Mouse (Mus musculus): ENCODE measurements around the gene Aftph. TPM values are rescaled to one million over a fixed set of nuclear protein-coding genes. Genes with fewer than 3 reads are reported as not detected.
"Not testable (repeated sequence)": the region's sequence is repeated elsewhere in the genome, so short reads cannot be mapped to it uniquely, and the experiment has no call there.

Aftph gene
- polyA plus RNA-seq, 1 experiment from 2014 or later = 21.1 TPM

DNA sequence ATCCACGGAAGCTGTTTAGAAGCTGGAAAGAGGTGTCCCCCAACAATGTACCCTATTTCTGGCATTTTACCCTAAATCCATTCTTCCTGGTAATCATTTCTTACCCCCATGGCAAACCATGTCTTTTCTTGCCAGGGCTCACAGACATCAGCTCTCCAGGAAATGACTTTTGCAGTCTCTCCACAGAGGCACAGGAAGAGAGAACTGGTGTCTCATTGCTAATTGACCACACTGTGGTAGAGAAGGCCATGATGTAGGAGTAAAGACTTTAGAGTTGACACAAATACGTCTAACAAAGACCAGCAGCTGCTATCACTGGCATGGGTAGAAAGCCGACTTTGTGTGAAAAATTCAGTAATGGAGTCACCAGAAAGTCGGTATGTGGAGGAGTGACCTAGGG, 38.9 kb upstream of the Aftph start:
- ATAC-seq (replicated peaks; ENCODE audit: low FRiP score, low TSS enrichment, low read depth) = no peak
- no peak overlapping the region for H3K9ac ChIP-seq (ENCODE audit: low read length)
- H3K4me2 ChIP-seq (ENCODE audit: low read length) = no peak overlapping the region
- no peak for DNase-seq (ENCODE audit: low spot score)
- no peaks in the 10 kb centered on the region for H3K36me3 ChIP-seq (ENCODE audit: control insufficient read depth, insufficient read depth, low read length)
- no peaks in the 10 kb centered on the region for H3K27me3 ChIP-seq (replicated peaks; ENCODE audit: control insufficient read depth, insufficient read depth, low read length)
- no peak overlapping the region for H3K4me3 ChIP-seq (ENCODE audit: low read depth, low read length)
- H3K27ac ChIP-seq (ENCODE audit: low read depth) = no peak overlapping the region
- no peaks in the 10 kb centered on the region for H3K4me1 ChIP-seq (replicated peaks; ENCODE audit: control insufficient read depth, insufficient read depth, low read length)
- WGBS = 81% methylated on average over 4 of the region's 4 CpGs
- H3K9me3 ChIP-seq (ENCODE audit: control insufficient read depth, low read length) = peaks cover 9% of the 10 kb centered on the region; the same call in 1 of the 2 replicates

DNA sequence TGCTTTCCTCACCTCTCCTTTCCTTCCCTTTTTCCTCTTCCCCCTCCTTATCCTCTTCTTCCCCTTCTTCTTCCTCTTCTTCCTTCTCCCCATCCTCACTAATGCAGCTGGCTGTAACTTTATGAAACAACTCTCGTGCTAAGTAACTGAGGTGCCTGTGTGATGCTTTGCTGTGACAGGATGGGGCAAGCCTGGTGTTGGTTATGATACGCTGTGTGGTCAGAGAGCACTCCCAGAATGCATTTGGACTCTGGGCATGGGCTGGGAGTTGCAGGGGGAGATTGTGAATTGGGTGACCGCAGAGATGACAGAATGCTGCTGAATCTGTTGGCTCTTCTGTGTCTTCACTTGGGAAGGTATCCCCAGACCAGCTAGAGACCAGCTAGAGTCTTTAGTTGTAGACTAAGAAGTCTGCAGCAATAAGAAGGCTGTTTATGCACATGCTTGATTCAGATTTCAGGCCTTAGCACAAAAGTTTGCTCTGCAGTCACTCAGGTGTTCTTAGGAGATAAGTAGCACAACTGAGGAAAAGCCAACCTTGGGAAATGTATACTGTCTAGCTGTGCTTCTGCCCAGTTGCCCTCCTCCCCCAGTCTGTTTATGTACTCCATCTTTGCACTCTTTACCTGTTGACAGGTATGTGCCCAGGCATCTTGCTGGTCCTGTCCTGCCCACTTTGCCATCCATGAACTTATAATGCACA, 37.6 kb upstream of the Aftph start:
- H3K27ac ChIP-seq (ENCODE audit: low read depth) = no peak overlapping the region
- no peak for ATAC-seq (replicated peaks; ENCODE audit: low FRiP score, low TSS enrichment, low read depth)
- no peaks in the 10 kb centered on the region for H3K27me3 ChIP-seq (replicated peaks; ENCODE audit: control insufficient read depth, insufficient read depth, low read length)
- no peaks in the 10 kb centered on the region for H3K9me3 ChIP-seq (ENCODE audit: control insufficient read depth, low read length)
- H3K9ac ChIP-seq (ENCODE audit: low read length) = no peak overlapping the region
- WGBS = 86% methylated on average over 3 of the region's 3 CpGs
- H3K4me2 ChIP-seq (ENCODE audit: low read length) = no peak overlapping the region
- no peaks in the 10 kb centered on the region for H3K4me1 ChIP-seq (replicated peaks; ENCODE audit: control insufficient read depth, insufficient read depth, low read length)
- no peak overlapping the region for H3K4me3 ChIP-seq (ENCODE audit: low read depth, low read length)
- DNase-seq (ENCODE audit: low spot score) = no peak
- no peaks in the 10 kb centered on the region for H3K36me3 ChIP-seq (ENCODE audit: control insufficient read depth, insufficient read depth, low read length)

DNA sequence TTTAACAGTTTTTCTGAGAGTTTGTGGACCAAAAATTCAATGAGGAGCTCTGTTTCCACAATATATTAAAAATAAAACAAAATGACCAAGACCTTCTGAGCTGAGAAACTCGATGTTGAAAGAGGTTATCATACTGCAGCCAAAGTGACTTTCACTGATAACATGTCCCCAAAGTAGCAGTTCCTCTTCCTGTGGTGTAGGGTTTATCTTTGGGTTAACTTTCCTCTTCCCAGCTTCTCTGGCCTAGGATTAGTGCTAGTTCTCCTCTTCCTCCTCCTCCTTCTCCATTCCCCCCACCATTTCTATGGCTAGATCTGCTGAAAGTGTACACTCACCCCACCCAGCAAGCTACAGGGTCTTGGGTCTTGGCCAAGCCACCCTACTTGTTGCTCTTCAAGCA, 36.9 kb upstream of the Aftph start:
- no peaks in the 10 kb centered on the region for H3K36me3 ChIP-seq (ENCODE audit: control insufficient read depth, insufficient read depth, low read length)
- WGBS = 68% methylated on average over 1 of the region's 1 CpGs
- H3K4me2 ChIP-seq (ENCODE audit: low read length) = no peak overlapping the region
- no peaks in the 10 kb centered on the region for H3K9me3 ChIP-seq (ENCODE audit: control insufficient read depth, low read length)
- no peak overlapping the region for H3K4me3 ChIP-seq (ENCODE audit: low read depth, low read length)
- ATAC-seq (replicated peaks; ENCODE audit: low FRiP score, low TSS enrichment, low read depth) (no peak), DNase-seq (ENCODE audit: low spot score) (no peak)
- H3K4me1 ChIP-seq (replicated peaks; ENCODE audit: control insufficient read depth, insufficient read depth, low read length) = no peaks in the 10 kb centered on the region
- no peak overlapping the region for H3K27ac ChIP-seq (ENCODE audit: low read depth)
- H3K9ac ChIP-seq (ENCODE audit: low read length) = no peak overlapping the region
- H3K27me3 ChIP-seq (replicated peaks; ENCODE audit: control insufficient read depth, insufficient read depth, low read length) = no peaks in the 10 kb centered on the region

DNA sequence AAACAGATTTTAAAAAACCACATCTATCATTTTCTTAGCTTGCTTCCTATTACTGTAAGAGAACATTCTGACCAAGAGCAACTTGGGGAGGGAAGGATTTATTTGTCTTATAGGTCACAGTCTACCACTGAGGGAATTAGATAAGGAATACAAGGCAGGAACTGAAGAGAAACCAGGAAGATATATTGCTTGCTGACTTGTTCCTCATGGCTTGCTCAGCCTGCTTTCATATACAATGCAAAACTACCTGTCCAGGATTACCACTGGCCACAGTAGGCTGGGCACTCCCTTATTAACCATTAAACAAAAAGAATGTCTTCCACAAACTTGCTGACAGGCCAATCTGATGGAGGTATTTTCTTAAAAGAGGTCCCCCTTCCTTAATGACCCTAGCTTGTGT, 35.3 kb upstream of the Aftph start:
- Histone ChIP-seq H3K27ac (ENCODE audit: low read depth) (no peak overlapping the region), H3K4me1 (replicated peaks; ENCODE audit: control insufficient read depth, insufficient read depth, low read length) (no peaks in the 10 kb centered on the region), H3K9ac (ENCODE audit: low read length) (no peak overlapping the region), H3K4me2 (ENCODE audit: low read length) (no peak overlapping the region), H3K4me3 (ENCODE audit: low read depth, low read length) (no peak overlapping the region), H3K36me3 (ENCODE audit: control insufficient read depth, insufficient read depth, low read length) (no peaks in the 10 kb centered on the region), H3K27me3 (replicated peaks; ENCODE audit: control insufficient read depth, insufficient read depth, low read length) (no peaks in the 10 kb centered on the region), H3K9me3 (ENCODE audit: control insufficient read depth, low read length) (no peaks in the 10 kb centered on the region)
- DNase-seq (ENCODE audit: low spot score) (no peak), ATAC-seq (replicated peaks; ENCODE audit: low FRiP score, low TSS enrichment, low read depth) (no peak)

DNA sequence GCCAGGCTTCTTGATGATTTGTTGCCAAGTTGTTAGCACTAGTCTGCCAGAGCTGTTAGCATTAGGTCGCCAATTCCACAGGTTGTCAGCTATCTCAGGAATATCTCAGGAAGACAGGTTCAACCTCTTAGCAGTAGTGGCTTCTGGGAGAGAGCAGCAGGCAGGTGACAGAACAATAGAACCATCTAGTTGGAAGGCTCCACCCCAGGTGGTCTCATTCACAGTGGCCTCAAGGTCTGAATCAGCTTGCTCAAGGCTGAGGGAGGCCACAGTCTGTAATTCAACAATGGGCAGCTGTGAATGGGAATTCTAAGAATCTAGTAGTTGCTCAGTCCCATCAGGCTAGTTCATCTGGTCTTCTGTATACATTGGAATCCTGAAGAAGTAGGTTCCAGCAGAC, 31.3 kb upstream of the Aftph start:
- no peak for ATAC-seq (replicated peaks; ENCODE audit: low FRiP score, low TSS enrichment, low read depth)

DNA sequence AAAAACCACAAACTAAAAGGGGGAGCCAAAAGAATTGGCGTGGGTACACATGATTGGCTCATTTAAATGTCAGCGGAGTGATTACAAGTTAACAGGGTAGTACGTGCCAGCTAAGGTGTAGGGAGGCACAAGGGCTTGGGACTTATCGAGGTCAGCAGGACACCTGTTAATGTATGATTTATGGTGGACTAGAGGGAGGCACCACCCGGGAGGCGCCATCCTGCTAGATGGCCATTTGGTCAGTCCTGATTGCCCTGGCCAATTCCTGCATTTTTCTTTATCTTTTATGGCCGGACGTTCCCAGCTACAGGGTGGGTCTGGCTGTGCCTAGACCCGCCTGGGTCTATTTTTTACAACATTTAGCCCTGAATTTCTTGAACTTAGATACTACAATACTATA, 30.4 kb upstream of the Aftph start:
- H3K27ac ChIP-seq (ENCODE audit: low read depth); H3K4me2 ChIP-seq (ENCODE audit: low read length); ATAC-seq (replicated peaks; ENCODE audit: low FRiP score, low TSS enrichment, low read depth); H3K36me3 ChIP-seq (ENCODE audit: control insufficient read depth, insufficient read depth, low read length); DNase-seq (ENCODE audit: low spot score); H3K9ac ChIP-seq (ENCODE audit: low read length); H3K4me1 ChIP-seq (replicated peaks; ENCODE audit: control insufficient read depth, insufficient read depth, low read length); H3K9me3 ChIP-seq (ENCODE audit: control insufficient read depth, low read length); H3K27me3 ChIP-seq (replicated peaks; ENCODE audit: control insufficient read depth, insufficient read depth, low read length); H3K4me3 ChIP-seq (ENCODE audit: low read depth, low read length): not testable (repeated sequence)
- 35% methylated on average over 9 of the region's 9 CpGs for WGBS

More for the DNA sequence above, 31.3 kb upstream of the Aftph start:
- WGBS = 25% methylated on average over 1 of the region's 1 CpGs
- no peaks in the 10 kb centered on the region for H3K4me1 ChIP-seq (replicated peaks; ENCODE audit: control insufficient read depth, insufficient read depth, low read length)
- no peak overlapping the region for H3K27ac ChIP-seq (ENCODE audit: low read depth)
- H3K27me3 ChIP-seq (replicated peaks; ENCODE audit: control insufficient read depth, insufficient read depth, low read length) = no peaks in the 10 kb centered on the region
- H3K4me2 ChIP-seq (ENCODE audit: low read length) = no peak overlapping the region
- H3K9ac ChIP-seq (ENCODE audit: low read length) = no peak overlapping the region
- no peaks in the 10 kb centered on the region for H3K9me3 ChIP-seq (ENCODE audit: control insufficient read depth, low read length)
- no peak for DNase-seq (ENCODE audit: low spot score)
- no peaks in the 10 kb centered on the region for H3K36me3 ChIP-seq (ENCODE audit: control insufficient read depth, insufficient read depth, low read length)
- no peak overlapping the region for H3K4me3 ChIP-seq (ENCODE audit: low read depth, low read length)

DNA sequence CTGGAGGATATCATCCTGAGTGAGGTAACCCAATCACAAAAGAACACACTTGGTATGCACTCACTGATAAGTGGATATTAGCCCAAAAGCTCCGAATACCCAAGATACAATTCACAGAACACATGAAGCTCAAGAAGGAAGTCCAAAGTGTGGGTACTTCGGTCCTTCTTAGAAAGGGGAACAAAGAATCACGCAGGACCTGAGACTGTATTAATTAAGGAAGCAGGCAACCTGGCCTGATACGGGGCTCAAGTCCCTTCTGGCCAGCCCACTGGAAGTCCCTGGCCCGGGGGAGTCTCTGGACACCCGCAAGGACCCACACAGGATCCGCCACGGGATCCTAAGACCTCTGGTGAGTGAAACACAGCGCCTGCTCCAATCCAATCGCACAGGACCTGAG, 20.6 kb upstream of the Aftph start:
- not testable (repeated sequence) for H3K4me1 ChIP-seq (replicated peaks; ENCODE audit: control insufficient read depth, insufficient read depth, low read length); H3K9ac ChIP-seq (ENCODE audit: low read length); H3K27me3 ChIP-seq (replicated peaks; ENCODE audit: control insufficient read depth, insufficient read depth, low read length); H3K4me2 ChIP-seq (ENCODE audit: low read length); H3K27ac ChIP-seq (ENCODE audit: low read depth); ATAC-seq (replicated peaks; ENCODE audit: low FRiP score, low TSS enrichment, low read depth); H3K4me3 ChIP-seq (ENCODE audit: low read depth, low read length); H3K36me3 ChIP-seq (ENCODE audit: control insufficient read depth, insufficient read depth, low read length); H3K9me3 ChIP-seq (ENCODE audit: control insufficient read depth, low read length); DNase-seq (ENCODE audit: low spot score)
- WGBS = 94% methylated on average over 10 of the region's 10 CpGs

DNA sequence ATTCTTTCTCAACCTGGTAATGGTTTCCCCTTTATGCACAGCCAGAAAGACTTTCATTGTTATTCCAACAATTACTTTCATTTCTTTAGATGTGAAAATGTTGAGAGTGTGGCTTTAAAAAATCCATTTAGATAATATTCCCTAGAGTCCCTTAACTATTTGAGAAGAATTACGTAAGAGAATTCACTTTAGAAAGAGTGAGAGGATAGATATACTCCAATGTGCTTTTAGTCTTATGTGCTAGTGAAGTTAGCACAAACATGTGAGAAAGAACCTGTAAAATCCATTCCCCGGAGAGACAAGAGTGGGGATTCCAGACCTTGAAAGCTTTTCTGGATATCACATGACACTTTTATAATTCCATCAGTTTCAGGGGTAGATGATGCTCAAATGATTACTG, 9.2 kb upstream of the Aftph start:
- ATAC-seq (replicated peaks; ENCODE audit: low FRiP score, low TSS enrichment, low read depth) = no peak
- H3K27me3 ChIP-seq (replicated peaks; ENCODE audit: control insufficient read depth, insufficient read depth, low read length) = no peaks in the 10 kb centered on the region
- no peak overlapping the region for H3K4me2 ChIP-seq (ENCODE audit: low read length)
- 79% methylated on average over 2 of the region's 2 CpGs for WGBS
- no peaks in the 10 kb centered on the region for H3K4me1 ChIP-seq (replicated peaks; ENCODE audit: control insufficient read depth, insufficient read depth, low read length)
- no peak overlapping the region for H3K4me3 ChIP-seq (ENCODE audit: low read depth, low read length)
- no peak for DNase-seq (ENCODE audit: low spot score)
- peaks cover 13% of the 10 kb centered on the region; the same call in 1 of the 2 replicates for H3K9me3 ChIP-seq (ENCODE audit: control insufficient read depth, low read length)
- H3K36me3 ChIP-seq (ENCODE audit: control insufficient read depth, insufficient read depth, low read length) = no peaks in the 10 kb centered on the region
- H3K9ac ChIP-seq (ENCODE audit: low read length) = no peak overlapping the region
- H3K27ac ChIP-seq (ENCODE audit: low read depth) = no peak overlapping the region

DNA sequence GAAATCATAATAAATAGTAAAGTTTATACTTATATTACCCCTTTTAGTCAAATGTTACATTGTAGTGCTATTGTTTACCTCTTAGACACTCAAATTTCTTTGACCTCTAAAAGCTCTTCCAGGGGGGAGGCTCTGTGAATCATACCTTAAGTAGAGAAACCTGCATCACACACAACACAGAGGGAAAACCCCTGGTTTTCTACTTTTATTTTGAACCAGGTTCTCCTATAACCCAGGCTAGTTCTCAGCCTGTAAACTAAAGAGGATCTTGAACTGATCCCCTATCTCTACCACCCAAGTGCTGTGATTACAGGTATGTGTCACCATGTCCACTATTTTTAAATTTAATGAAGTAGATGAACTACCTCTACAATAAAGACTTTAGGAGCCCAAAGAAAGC, 2.0 kb upstream of the Aftph start:
- Histone ChIP-seq H3K4me2 (ENCODE audit: low read length) (no peak overlapping the region), H3K9ac (ENCODE audit: low read length) (no peak overlapping the region), H3K4me1 (replicated peaks; ENCODE audit: control insufficient read depth, insufficient read depth, low read length) (0 out of 2 replicates have a peak, but pooled peaks cover 4% of the 10 kb centered on the region), H3K27me3 (replicated peaks; ENCODE audit: control insufficient read depth, insufficient read depth, low read length) (no peaks in the 10 kb centered on the region), H3K9me3 (ENCODE audit: control insufficient read depth, low read length) (no peaks in the 10 kb centered on the region), H3K4me3 (ENCODE audit: low read depth, low read length) (no peak overlapping the region), H3K36me3 (ENCODE audit: control insufficient read depth, insufficient read depth, low read length) (no peaks in the 10 kb centered on the region), H3K27ac (ENCODE audit: low read depth) (no peak overlapping the region)
- ATAC-seq (replicated peaks; ENCODE audit: low FRiP score, low TSS enrichment, low read depth) (no peak), DNase-seq (ENCODE audit: low spot score) (no peak)
